Mouse (Mus musculus) layer of hippocampus, postnatal 36 days (tissue): ENCODE results near the gene Mief1. TPM values are rescaled to one million over a fixed set of nuclear protein-coding genes. Genes with fewer than 3 reads are reported as not detected.

ENCODE experiments used
- DNase-seq, 2 experiments: peaks; one replicate each; pipeline ENCODE4 v3.0.0; 2022
- total RNA-seq, 2 experiments: library from RNA; stranded (reverse); gene quantifications; 2 replicates each; pipeline ENCODE4 v1.2.3; 2021

Gene Mief1
- total RNA-seq, 2 experiments from 2014 or later = 30.8 to 32.4 TPM

DNA sequence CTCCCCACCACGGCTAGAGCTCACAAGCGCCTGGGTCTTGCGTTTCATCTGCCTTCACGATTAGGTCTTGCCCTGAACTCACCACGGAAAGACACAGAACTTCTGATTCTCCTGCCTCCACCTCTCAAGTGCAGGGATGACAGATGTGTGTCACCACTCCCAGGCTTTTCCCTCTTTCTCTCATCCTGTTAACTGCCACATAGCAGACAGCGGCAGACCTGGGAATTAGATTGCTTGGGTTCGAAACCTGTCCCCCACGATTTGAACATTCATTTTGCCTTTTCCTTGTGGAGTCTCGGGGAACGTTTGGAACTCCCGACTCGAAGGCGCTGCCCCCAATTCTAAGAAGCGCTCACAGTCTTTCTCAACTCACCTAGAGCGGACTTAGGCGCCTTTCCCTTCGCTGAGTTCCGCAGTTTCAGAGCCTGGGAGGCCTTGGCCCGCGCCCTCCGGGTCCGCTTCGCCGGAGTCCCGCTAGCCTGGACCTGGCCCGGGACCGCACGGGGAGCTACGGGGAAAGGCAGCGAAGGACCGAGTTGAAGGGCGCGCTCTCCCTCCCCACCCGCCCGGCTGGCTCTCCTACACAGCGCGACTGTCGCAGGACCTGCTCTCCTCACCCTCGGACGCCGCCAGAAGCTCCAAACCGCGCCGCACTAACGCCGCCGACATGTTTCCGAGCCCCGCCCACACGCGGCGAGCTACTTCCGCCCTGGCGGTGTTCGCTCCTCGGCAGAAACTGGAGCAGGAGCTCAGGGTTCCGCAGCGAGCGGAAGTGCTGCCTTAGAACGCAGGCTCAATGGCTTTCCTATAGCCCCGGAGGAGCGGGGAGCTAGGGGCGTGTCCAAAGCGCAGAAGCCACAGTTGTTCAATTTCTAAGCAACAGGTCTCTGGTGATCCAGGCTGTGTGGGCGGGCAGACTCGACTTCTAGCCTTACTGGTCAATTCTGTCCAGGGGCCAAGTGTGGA lies 30.1 kb downstream of the Mief1 start, which contains the start of gene Rps19bp1:
Gene Rps19bp1, minus strand, starts transcription at position 706 of the 966 bp plus-strand sequence.
- DNase-seq = peak; percentile 86 to 88

DNA sequence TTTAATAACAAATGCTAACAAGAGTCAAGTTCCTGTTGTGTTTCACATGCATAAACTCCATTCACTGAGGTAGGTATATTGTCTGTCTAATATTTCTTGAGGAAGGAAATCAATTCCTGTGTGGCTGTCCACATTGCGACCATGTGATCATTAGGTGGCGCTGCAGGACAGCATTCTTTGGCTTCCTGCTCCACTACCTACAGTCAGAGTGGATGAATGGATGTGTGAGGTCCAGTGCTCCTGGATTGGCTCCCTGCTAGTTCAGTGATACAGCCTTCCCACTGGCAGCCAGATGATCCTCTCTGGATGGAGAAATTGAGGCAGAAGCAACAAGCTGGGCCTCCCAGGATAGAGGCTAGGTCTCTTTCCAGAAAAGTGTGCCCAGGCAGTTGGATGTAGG lies 32.5 kb downstream of the Mief1 start:
- DNase-seq = peak; percentile 71 to 74

DNA sequence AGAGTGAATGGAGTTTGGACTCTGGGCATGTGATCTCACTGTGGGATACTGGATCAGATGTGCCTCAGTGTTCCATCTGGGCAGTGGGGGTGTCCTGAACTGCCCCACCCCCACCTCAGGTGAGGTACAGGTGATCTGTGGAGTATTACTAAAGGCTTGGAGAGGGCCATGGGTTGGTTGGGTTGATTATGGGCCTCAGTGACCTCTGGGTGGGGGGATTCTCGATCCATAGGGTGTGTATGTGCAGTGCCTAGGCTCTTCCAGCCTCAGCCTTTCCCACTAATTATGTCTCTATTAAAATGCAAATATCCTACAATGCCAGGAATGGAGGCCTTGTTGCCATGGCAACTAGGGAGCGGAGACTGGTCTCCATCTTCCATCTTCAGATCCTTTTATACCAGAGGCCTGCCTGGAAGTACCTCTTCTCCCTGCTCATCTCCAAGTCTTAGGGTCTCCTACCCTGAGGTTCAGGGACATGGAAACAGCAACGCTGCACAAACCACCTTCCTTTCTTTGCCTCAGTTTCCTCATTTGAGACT lies 38.1 kb downstream of the Mief1 start:
- no peak for DNase-seq

DNA sequence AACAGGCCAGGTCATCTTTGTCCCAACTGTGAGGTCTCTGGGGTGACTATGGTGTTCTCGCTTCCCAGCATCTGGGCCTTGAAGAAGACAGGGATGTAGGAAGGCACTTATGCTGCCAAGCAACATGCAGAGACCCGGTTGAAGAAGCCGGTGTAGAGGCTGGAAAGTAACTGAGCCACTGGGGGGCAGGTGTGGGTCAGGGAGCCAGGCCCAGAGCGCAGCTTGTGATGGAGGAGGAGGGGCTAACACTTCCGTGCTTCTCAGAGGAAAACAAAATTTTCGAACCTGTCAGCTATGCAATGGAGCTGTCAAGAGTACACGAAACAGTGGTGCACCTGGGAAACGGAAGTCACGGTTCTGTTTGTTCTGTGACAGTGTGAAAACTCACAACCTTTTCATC lies 43.3 kb downstream of the Mief1 start:
- no peak for DNase-seq

DNA sequence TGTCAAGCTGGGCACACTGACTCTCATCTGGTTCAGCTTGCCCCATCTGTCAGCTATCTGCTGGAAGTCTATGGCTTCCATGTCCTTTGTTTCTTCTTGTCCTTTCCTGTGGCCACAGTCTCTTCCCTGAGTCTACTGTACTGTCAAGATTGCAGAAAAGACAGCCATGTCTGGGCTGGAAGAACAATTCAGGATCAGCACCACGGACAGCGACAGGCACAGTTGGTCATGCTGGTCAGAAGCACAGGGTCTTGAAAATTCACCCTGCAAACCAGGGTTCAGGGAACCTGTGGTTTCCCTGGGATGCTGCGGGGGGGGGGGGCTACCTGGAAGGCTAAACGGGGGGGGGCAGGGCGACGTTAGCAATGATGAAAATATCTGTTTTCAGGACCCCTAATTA lies 43.8 kb downstream of the Mief1 start:
- no peak for DNase-seq

DNA sequence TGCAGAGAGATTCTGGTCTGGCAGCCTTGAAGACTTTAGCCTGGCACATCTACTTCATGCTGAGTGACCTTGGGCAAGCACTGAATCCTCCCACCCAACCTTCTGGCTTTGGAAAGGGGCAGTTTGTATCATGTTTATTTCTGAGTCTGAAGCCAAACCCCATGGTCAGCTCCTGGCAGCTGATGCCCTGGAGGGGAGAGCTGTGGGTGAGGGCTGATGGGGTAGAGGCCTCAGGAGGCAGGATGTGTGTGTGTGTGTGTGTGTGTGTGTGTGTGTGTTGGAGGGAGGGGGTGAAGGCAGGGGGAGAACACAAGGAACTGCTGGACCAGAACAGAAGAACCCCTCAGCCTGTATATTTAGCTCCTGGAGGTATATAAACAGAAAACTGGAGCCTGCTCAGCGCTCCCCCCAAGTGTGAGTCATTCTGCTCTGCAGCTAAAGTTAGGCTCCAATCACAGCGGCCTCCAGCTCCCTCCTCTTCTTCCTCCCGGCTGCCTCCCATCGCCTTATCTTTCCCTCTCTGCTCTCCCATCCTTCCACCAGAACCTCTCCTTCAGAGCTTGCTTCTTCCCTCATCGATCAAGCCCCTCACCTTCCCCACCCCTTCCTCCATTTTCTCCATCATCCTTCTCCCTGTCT lies 44.4 kb downstream of the Mief1 start:
- peak; percentile 22 to 35 for DNase-seq

DNA sequence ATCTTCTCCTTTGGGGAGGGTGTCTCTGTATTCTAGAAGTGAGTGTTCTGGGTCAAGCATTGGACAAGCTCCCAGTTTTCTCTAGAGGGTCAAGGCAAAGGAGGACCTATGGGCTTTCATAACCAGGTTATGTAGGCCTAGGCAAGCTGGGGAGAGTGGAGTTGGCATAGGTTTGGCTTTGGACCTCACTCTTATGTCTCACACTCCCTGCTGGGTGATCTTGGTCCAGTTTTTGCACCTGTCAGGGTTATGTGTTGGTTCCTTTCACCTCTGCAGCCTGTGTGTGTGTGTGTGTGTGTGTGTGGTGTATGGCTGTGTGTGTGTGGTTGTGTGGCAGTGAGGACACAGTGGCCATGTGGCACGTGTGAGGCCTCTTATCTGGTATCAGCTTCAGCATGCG lies 45.2 kb downstream of the Mief1 start:
- no peak for DNase-seq

DNA sequence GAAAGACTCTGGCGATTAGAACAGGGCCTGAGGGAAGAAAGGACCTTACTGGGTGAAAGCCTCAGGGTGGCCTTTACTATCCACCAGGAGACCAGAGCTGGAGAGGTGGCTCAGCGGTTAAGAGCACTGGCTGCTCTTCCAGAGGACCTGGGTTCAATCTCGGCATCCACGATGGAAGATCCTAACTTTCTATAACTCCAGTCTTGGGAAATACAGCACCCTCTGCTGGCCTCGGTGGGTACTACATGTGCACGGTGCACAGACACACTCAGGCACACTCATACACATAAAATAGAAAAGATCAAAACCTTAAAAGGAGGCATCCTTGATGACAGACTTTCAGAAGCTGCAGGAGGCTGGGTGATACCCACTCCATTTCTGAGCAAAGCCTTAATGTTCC lies 46.8 kb downstream of the Mief1 start:
- DNase-seq = no peak

DNA sequence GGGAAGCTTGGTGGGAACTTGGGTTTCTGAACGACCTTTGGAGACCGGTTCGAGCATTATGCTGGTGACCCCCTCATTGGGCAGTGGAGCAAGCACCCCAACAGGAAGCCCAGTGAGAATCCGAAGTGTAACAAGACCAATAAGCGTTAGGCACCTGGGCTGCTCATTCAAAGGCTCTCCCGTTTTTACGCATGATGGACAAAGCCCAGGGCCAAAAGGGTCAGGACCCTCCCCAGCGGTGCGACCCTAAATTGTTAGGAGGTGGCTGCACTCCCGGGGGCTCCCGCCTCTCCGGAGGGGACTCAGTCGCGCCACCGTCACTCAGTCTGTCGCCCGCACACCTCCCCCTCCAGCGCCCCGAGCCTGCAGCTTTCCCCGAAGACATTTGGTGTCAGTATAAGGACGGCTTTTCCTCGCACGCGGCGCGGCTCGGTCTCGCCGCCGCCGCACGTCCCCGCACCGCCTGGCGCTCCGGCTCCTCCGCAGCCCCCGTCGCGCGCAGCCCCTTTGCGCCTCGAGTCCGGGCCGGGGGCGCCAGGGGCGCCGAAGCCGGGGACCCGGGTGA lies 53.1 kb downstream of the Mief1 start, which contains the start of gene Cacna1i:
Gene Cacna1i, plus strand, starts transcription at position 388 of the 565 bp plus-strand sequence.
- DNase-seq = peak; percentile 66 to 73

DNA sequence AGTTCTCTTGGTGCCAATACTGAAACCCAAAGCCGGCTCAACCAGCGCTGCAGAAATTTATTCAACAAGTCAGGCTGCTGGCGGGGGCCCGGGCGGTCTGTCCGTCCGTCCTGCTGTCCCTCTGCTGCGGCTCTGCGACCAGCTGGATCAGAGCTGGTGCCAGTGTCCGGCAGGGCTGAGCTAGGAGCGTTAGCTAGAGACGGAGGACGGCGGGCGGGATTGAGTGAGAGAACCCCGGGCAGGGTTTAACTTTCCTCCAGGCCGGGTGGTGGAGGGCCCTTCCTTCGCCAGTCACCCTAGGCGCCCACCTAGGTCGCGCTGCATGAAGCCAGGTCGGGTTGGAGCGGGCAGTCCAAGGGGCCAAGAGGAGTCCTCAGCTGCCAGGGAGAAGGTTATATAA lies 54.2 kb downstream of the Mief1 start:
- DNase-seq = peak; percentile 26

DNA sequence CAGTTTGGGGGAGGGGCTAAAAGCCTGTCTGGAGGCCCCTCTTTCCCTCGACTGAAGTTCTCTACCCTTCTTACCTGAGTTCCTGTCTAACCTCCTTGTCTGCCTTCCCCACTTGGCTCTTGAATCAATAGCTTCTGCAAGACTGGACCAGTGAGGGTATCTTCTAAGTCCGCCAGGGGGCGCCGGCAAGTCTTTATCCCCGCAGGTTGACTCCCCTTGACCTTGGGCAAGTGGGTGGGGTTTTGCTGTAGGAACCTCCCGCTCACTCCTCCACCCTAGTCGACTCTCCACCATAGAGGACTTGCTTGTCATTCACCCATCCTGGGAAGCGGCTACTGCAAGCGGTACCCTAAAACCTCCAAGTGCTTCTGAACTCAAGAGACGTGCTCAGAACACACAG lies 55.6 kb downstream of the Mief1 start:
- DNase-seq = peak; percentile 45 to 58

DNA sequence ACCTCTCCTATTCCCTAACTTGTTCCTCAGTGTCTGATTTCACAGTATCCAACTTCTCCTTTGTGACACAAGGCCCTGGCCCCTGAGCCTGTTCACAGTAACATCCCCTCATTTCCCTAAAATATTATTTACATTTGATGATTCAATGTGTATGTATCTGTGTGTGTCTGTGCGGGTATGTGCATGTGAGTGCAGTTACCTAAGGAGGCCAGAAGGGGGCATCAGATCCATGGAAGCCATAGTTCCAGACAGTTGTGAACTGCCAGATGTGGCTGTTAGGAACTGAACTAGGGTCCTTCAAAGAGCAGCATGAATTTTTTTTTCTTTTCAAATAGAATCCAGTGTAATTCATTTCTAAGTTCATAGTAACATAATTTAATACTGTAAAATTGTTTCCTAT lies 63.3 kb downstream of the Mief1 start:
- DNase-seq = no peak

Other genes starting within 250 kb of the Mief1 start
- 10 to 100 TPM; 27.3 to 27.6 TPM for gene Pdgfb, start 219.0 kb upstream of the Mief1 start, total RNA-seq
- 100 to 1,000 TPM; 341 to 377 TPM for gene Syngr1, start 142.7 kb upstream of the Mief1 start, total RNA-seq
- gene Rpl3, start 142.2 kb upstream of the Mief1 start, total RNA-seq = 100 to 1,000 TPM; 497 to 547 TPM
- 10 to 100 TPM; 23.9 to 24.0 TPM for gene Tab1, start 100.9 kb upstream of the Mief1 start, total RNA-seq
- gene Mgat3, start 60.3 kb upstream of the Mief1 start, total RNA-seq = 100 to 1,000 TPM; 109 to 112 TPM
- gene AC140267.1, start 1.8 kb downstream of the Mief1 start, total RNA-seq = 10 to 100 TPM; 12.5 to 21.9 TPM
- gene Atf4, start 21.2 kb downstream of the Mief1 start, total RNA-seq = 10 to 100 TPM; 94.7 to 95.9 TPM
- 10 to 100 TPM; 35.8 to 37.5 TPM for gene Rps19bp1, start 30.3 kb downstream of the Mief1 start, total RNA-seq
- 10 to 100 TPM; 43.0 to 43.8 TPM for gene Cacna1i, start 53.2 kb downstream of the Mief1 start, total RNA-seq